Mouse (Mus musculus): ENCODE data around the gene Wipi1.

DNA sequence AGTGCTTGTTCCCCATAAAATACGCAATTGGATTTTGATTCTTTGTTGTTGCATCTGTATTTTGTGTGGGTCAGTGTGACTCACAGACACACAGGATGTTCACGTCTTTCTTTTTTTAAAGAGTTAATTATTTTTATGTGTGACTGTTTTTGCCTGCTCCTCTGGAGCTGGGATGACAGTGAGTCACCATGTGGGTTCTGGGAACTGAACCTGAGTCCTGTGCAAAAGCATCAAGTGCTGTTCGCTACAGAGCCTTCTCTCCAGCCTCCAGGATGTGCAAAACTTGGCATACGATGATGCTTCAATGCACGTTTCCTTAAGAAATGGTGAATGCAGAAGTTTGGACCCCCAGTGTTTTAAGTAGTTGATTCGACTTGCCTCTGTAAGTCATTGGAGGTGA lies 42.8 kb upstream of the Wipi1 start:
- no peak for TF ChIP-seq CTCF (IDR thresholded peaks at IDR 0.05; ENCODE audit: extremely low read depth, insufficient read length, insufficient replicate concordance, low read depth, low read length)
- TF ChIP-seq POLR2A (IDR thresholded peaks at IDR 0.05; ENCODE audit: low read depth, low read length): no peak
